In the genomic region with DNA sequence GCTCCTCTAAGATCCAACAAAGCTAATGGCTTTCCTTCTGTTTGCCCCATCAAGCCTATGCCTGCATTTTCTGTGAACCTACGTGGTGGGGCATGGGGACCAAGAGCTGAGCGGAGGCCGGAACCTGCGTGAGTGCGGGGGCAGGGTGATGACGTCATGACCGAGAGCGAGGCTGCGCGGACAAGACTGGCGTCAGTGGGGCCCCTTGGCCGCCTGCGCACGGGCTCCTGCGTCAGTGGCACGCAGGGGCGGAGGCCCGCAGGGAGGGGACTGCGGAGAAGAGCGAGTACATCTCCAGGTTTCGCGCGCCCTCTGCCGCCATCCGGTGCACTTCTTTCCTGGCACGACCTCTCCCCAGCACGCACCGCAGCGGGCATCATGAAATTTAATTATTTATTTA, we compare ENCODE assay signal across 8 mouse cellular contexts. TPM values are rescaled to one million over a fixed set of nuclear protein-coding genes. Genes with fewer than 3 reads are reported as not detected.
DNase-seq lines count a peak whose midpoint lies in the region; ATAC-seq lines count a peak whose summit lies in the region.

No protein-coding gene starts in this region.

- H3K9me3 ChIP-seq in hindbrain, embryonic 13.5 days, result no peaks in the 10 kb centered on the region

- H3K36me3 ChIP-seq in hindbrain, embryonic 13.5 days, result peaks cover 32% of the 10 kb centered on the region

- peak; percentile 33 for ATAC-seq in hindbrain, embryonic 13.5 days (ENCODE audit: low FRiP score)

- DNase-seq in R1 (ENCODE audit: low read depth, low spot score), result peak; percentile 95
- peak; percentile 97 to 98 for DNase-seq in cerebellum, postnatal 14 days
- peak; percentile 94 to 95 for DNase-seq in frontal cortex, postnatal 14 days (ENCODE audit: low spot score in 2 of 2)
- peak; percentile 97 to 98 for DNase-seq in layer of hippocampus, postnatal 36 days
- peak; percentile 98 for DNase-seq in lung, postnatal 25 days (ENCODE audit: low spot score)
- peak; percentile 81 for DNase-seq in retina, adult 2 months (ENCODE audit: low read depth, low spot score)
- DNase-seq in thymus, postnatal 25 days, result peak; percentile 96

- H3K27me3 ChIP-seq in hindbrain, embryonic 13.5 days, result peaks cover 8% of the 10 kb centered on the region

- H3K9ac ChIP-seq in hindbrain, embryonic 13.5 days, result peak overlapping the region; percentile 63

- peak overlapping the region; percentile 91 for H3K27ac ChIP-seq in hindbrain, embryonic 13.5 days

- H3K4me3 ChIP-seq in hindbrain, embryonic 13.5 days, result peak overlapping the region; percentile 81

- under 1% methylated on average over 29 of the region's 29 CpGs for WGBS in hindbrain, embryonic 13.5 days

- peak overlapping the region; percentile 83 for H3K4me2 ChIP-seq in hindbrain, embryonic 13.5 days

- H3K4me1 ChIP-seq in hindbrain, embryonic 13.5 days (replicated peaks), result peaks cover 78% of the 10 kb centered on the region

RNA-seq across cellular contexts. Expression of a gene that starts 0.6 kb away (rescaled TPM):
- 57.4 and 59.2 TPM in 2 replicates for polyA plus RNA-seq in hindbrain, embryonic 13.5 days (2015; fragmentation: Nextera tagmentation; extraction: Ambion mirVana)
- total RNA-seq in layer of hippocampus, postnatal 36 days (2021), result 100 to 1,000 TPM; 336 to 379 TPM

RNA-seq across cellular contexts. Expression of a gene that starts 2.8 kb away (rescaled TPM):
- polyA plus RNA-seq in hindbrain, embryonic 13.5 days (2015; fragmentation: Nextera tagmentation; extraction: Ambion mirVana), result 434 and 449 TPM in 2 replicates
- total RNA-seq in layer of hippocampus, postnatal 36 days (2021), result 100 to 1,000 TPM; 324 to 369 TPM

RNA-seq across cellular contexts. Expression of a gene that starts 6.8 kb away (rescaled TPM):
- 32.4 and 34.7 TPM in 2 replicates for polyA plus RNA-seq in hindbrain, embryonic 13.5 days (2015; fragmentation: Nextera tagmentation; extraction: Ambion mirVana)
- total RNA-seq in layer of hippocampus, postnatal 36 days (2021), result 10 to 100 TPM; 58.9 to 62.6 TPM

RNA-seq across cellular contexts. Expression of a gene that starts 24.5 kb away (rescaled TPM):
- 364 and 409 TPM in 2 replicates for polyA plus RNA-seq in hindbrain, embryonic 13.5 days (2015; fragmentation: Nextera tagmentation; extraction: Ambion mirVana)
- 10 to 100 TPM; 58.5 to 63.4 TPM for total RNA-seq in layer of hippocampus, postnatal 36 days (2021)

RNA-seq across cellular contexts. Expression of a gene that starts 25.6 kb away (rescaled TPM):
- polyA plus RNA-seq in hindbrain, embryonic 13.5 days (2015; fragmentation: Nextera tagmentation; extraction: Ambion mirVana), result 16.3 and 18.2 TPM in 2 replicates
- total RNA-seq in layer of hippocampus, postnatal 36 days (2021), result 10 to 100 TPM; 93.3 to 95.9 TPM

Comparison
In these comparisons a context has a peak if more than half of its experiments do, and no peak if none do; other contexts are left out.
1. Peak in every context shown above with its lines: DNase-seq, ATAC-seq, H3K4me3 ChIP-seq and H3K27ac ChIP-seq.